Mouse (Mus musculus) testis, adult 2 months (tissue): ENCODE measurements at regions not wholly inside any gene's neighbourhood (a gene's known extent, or its start where the extent isn't known, plus 50 kb on each side); places are given as distances from the start of the nearest gene placed in this dataset.

Experiments used
- H3K27ac ChIP-seq: fragments of 200-500 bp; 2 replicates; pipeline ENCODE4 v1.5.1; 2012; ENCODE audit warnings: low read depth, low read length; ENCODE audit not compliant: control insufficient read depth, insufficient read depth
- H3K27me3 ChIP-seq: fragments of 200-500 bp; 2 replicates; pipeline ENCODE4 v1.6.1; 2012; ENCODE audit warnings: mild to moderate bottlenecking, low read length, moderate library complexity; ENCODE audit not compliant: control insufficient read depth, insufficient read depth
- H3K36me3 ChIP-seq: fragments of 200-500 bp; 2 replicates; pipeline ENCODE4 v1.6.1; 2012; ENCODE audit warnings: mild to moderate bottlenecking, low read length; ENCODE audit not compliant: control insufficient read depth, insufficient read depth
- H3K4me1 ChIP-seq: fragments of 200-500 bp; 2 replicates; pipeline ENCODE4 v1.6.1; 2012; ENCODE audit warnings: low read length; ENCODE audit not compliant: control insufficient read depth, insufficient read depth
- H3K4me3 ChIP-seq: fragments of 200-500 bp; 2 replicates; pipeline ENCODE4 v1.5.1; 2012; ENCODE audit warnings: low read depth, mild to moderate bottlenecking, low read length, moderate library complexity, mixed read lengths; ENCODE audit not compliant: control insufficient read depth
- CTCF ChIP-seq: fragments of 200-500 bp; IDR thresholded peaks from 2 replicates; pipeline ENCODE4 v1.5.1; 2012; ENCODE audit warnings: low read depth, mild to moderate bottlenecking, inconsistent platforms, low read length, moderate library complexity; ENCODE audit not compliant: control insufficient read depth, insufficient read depth, insufficient replicate concordance
- POLR2A ChIP-seq: fragments of 200-500 bp; IDR thresholded peaks from 2 replicates; pipeline ENCODE4 v1.6.1; 2012; ENCODE audit warnings: low read depth, mild to moderate bottlenecking, inconsistent platforms, low read length, moderate library complexity; ENCODE audit not compliant: control insufficient read depth

- Histone ChIP-seq H3K27ac (no peak overlapping the region), H3K27me3 (no peaks in the 10 kb centered on the region), H3K36me3 (no peaks in the 10 kb centered on the region), H3K4me3 (no peak overlapping the region), H3K4me1 (no peaks in the 10 kb centered on the region)
- no peak for TF ChIP-seq POLR2A
Measured at GRCm38 (mm10) chr12:9772875-9773274, 203.0 kb downstream of the Osr1 start.

- no peaks in the 10 kb centered on the region for H3K36me3 ChIP-seq
- no peaks in the 10 kb centered on the region for H3K4me1 ChIP-seq
- TF ChIP-seq POLR2A (no peak), CTCF (no peak)
- no peak overlapping the region for H3K4me3 ChIP-seq
- no peak overlapping the region for H3K27ac ChIP-seq
- H3K27me3 ChIP-seq: no peaks in the 10 kb centered on the region
Measured at GRCm38 (mm10) chr12:9802284-9802683, 232.4 kb downstream of the Osr1 start.

GRCm38 (mm10) chr12:9807406-9807805 is 237.5 kb downstream of the Osr1 start:
- H3K4me3 ChIP-seq: no peak overlapping the region
- no peaks in the 10 kb centered on the region for H3K36me3 ChIP-seq
- no peak overlapping the region for H3K27ac ChIP-seq
- H3K27me3 ChIP-seq: no peaks in the 10 kb centered on the region
- TF ChIP-seq CTCF: no peak
- TF ChIP-seq POLR2A: no peak
- no peaks in the 10 kb centered on the region for H3K4me1 ChIP-seq

- Histone ChIP-seq H3K27me3 (no peaks in the 10 kb centered on the region), H3K4me3 (no peak overlapping the region), H3K27ac (no peak overlapping the region), H3K4me1 (no peaks in the 10 kb centered on the region), H3K36me3 (no peaks in the 10 kb centered on the region)
- TF ChIP-seq POLR2A (no peak), CTCF (no peak)
Measured at GRCm38 (mm10) chr12:9833273-9833672, 263.4 kb downstream of the Osr1 start.

GRCm38 (mm10) chr12:9839198-9839845 is 269.4 kb downstream of the Osr1 start:
- TF ChIP-seq POLR2A (no peak), CTCF (no peak)
- H3K27ac ChIP-seq: no peak overlapping the region
- H3K4me3 ChIP-seq: no peak overlapping the region
- H3K4me1 ChIP-seq: no peaks in the 10 kb centered on the region
- H3K36me3 ChIP-seq: no peaks in the 10 kb centered on the region
- no peaks in the 10 kb centered on the region for H3K27me3 ChIP-seq

GRCm38 (mm10) chr12:9839949-9840348 is 270.0 kb downstream of the Osr1 start:
- Histone ChIP-seq H3K27ac (no peak overlapping the region), H3K27me3 (no peaks in the 10 kb centered on the region), H3K4me1 (no peaks in the 10 kb centered on the region), H3K36me3 (no peaks in the 10 kb centered on the region), H3K4me3 (no peak overlapping the region)
- TF ChIP-seq POLR2A (no peak), CTCF (no peak)

GRCm38 (mm10) chr12:9847034-9847433 is 277.1 kb downstream of the Osr1 start:
- no peak overlapping the region for H3K4me3 ChIP-seq
- H3K4me1 ChIP-seq: no peaks in the 10 kb centered on the region
- TF ChIP-seq POLR2A: no peak
- no peak for TF ChIP-seq CTCF
- no peaks in the 10 kb centered on the region for H3K27me3 ChIP-seq
- H3K36me3 ChIP-seq: no peaks in the 10 kb centered on the region
- H3K27ac ChIP-seq: no peak overlapping the region

- no peaks in the 10 kb centered on the region for H3K4me1 ChIP-seq
- TF ChIP-seq POLR2A (no peak), CTCF (no peak)
- no peaks in the 10 kb centered on the region for H3K36me3 ChIP-seq
- no peak overlapping the region for H3K4me3 ChIP-seq
- H3K27ac ChIP-seq: no peak overlapping the region
- no peaks in the 10 kb centered on the region for H3K27me3 ChIP-seq
Measured at GRCm38 (mm10) chr12:9847465-9848205, 277.7 kb downstream of the Osr1 start.
